Mouse (Mus musculus): ENCODE measurements around the gene Gpr18. TPM values are rescaled to one million over a fixed set of nuclear protein-coding genes. Genes with fewer than 3 reads are reported as not detected.

Gene Gpr18
- polyA plus RNA-seq, 1 experiment from 2014 or later, result not detected

DNA sequence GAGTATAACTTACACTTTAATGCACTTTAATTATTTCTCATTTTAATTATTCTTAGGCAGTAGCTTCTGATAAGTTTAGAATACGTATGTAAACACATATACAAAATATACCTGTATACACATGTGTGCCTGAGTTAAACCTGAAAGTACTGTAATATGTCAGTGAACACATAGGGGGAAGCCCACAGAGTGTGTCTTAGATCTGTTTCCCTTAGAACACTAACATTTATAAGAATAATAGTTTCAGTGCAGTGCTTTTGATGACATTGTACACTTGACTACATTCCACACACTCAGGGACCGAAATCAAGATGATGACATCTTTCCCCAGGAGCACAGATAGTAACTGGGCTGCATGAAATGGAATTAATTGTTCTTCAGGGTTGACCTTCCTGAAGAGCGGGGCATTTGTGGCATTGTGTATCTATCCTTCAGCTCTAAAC is 44.0 kb upstream of the Gpr18 start:
- WGBS, result 85% methylated on average over 3 of the region's 3 CpGs
- Histone ChIP-seq H3K4me2 (replicated peaks; ENCODE audit: low read depth, low read length) (no peak overlapping the region), H3K9me3 (ENCODE audit: low read length) (no peaks in the 10 kb centered on the region), H3K27me3 (ENCODE audit: insufficient read depth, low read length) (no peaks in the 10 kb centered on the region), H3K4me3 (ENCODE audit: low read length) (no peak overlapping the region), H3K9ac (replicated peaks; ENCODE audit: low read length) (no peak overlapping the region), H3K36me3 (ENCODE audit: insufficient read depth, low read length) (peaks cover 3% of the 10 kb centered on the region; the same call in 1 of the 2 replicates), H3K27ac (ENCODE audit: low read length) (no peak overlapping the region), H3K4me1 (ENCODE audit: insufficient read depth, low read length) (peaks cover 29% of the 10 kb centered on the region)
- ATAC-seq (ENCODE audit: low FRiP score, low TSS enrichment), result no peak

GRCm38 (mm10) chr14:121958751-121959537 is 43.4 kb upstream of the Gpr18 start:
- Histone ChIP-seq H3K4me3 (ENCODE audit: low read length) (no peak overlapping the region), H3K36me3 (ENCODE audit: insufficient read depth, low read length) (peaks cover 7% of the 10 kb centered on the region; the same call in 1 of the 2 replicates), H3K9me3 (ENCODE audit: low read length) (no peaks in the 10 kb centered on the region), H3K27me3 (ENCODE audit: insufficient read depth, low read length) (no peaks in the 10 kb centered on the region), H3K4me2 (replicated peaks; ENCODE audit: low read depth, low read length) (no peak overlapping the region), H3K27ac (ENCODE audit: low read length) (no peak overlapping the region), H3K4me1 (ENCODE audit: insufficient read depth, low read length) (peaks cover 29% of the 10 kb centered on the region), H3K9ac (replicated peaks; ENCODE audit: low read length) (no peak overlapping the region)
- WGBS, result 27% methylated on average over 10 of the region's 10 CpGs
- no peak for ATAC-seq (ENCODE audit: low FRiP score, low TSS enrichment)

GRCm38 (mm10) chr14:121958041-121958750 is 42.6 kb upstream of the Gpr18 start:
- no peak overlapping the region for H3K27ac ChIP-seq (ENCODE audit: low read length)
- H3K27me3 ChIP-seq (ENCODE audit: insufficient read depth, low read length), result no peaks in the 10 kb centered on the region
- H3K9ac ChIP-seq (replicated peaks; ENCODE audit: low read length), result no peak overlapping the region
- 80% methylated on average over 3 of the region's 3 CpGs for WGBS
- ATAC-seq (ENCODE audit: low FRiP score, low TSS enrichment), result no peak
- H3K4me3 ChIP-seq (ENCODE audit: low read length), result no peak overlapping the region
- peaks cover 24% of the 10 kb centered on the region for H3K4me1 ChIP-seq (ENCODE audit: insufficient read depth, low read length)
- H3K36me3 ChIP-seq (ENCODE audit: insufficient read depth, low read length), result peaks cover 7% of the 10 kb centered on the region; the same call in 1 of the 2 replicates
- no peaks in the 10 kb centered on the region for H3K9me3 ChIP-seq (ENCODE audit: low read length)
- H3K4me2 ChIP-seq (replicated peaks; ENCODE audit: low read depth, low read length), result no peak overlapping the region

DNA sequence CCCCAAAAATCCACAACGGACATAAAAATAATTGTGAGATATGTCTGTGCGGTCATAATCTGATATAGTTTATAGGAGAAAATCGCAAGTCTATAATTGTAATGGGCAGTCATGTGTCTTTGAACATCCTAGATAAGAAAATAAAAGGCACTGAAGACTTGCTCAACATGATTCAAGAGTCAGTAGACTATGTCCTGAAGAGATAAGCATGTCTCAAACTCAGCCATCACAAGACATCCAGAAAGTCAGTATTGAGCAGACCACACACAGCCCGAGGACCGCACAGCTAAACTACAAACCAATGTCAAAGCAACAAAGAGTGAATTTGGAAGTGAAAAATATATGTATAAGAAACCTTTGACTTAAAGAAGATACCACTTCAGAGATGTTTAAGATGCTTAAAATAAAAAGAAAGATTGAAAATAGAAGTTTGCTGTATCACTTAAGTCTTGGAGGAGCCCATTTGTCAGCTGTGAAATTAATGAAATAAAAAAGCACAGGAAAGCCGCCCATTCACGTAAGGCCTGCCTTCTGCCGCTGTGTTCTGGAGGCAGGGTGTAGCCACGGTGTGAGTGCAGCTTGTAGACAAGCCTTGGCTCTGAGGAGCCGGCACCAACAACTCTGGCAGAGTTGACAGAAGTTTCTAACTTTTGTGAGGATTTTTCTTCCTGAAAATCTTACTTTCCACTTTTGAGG is 41.7 kb upstream of the Gpr18 start:
- Histone ChIP-seq H3K27me3 (ENCODE audit: insufficient read depth, low read length) (no peaks in the 10 kb centered on the region), H3K4me2 (replicated peaks; ENCODE audit: low read depth, low read length) (no peak overlapping the region), H3K4me3 (ENCODE audit: low read length) (no peak overlapping the region), H3K4me1 (ENCODE audit: insufficient read depth, low read length) (peaks cover 21% of the 10 kb centered on the region), H3K27ac (ENCODE audit: low read length) (no peak overlapping the region), H3K9me3 (ENCODE audit: low read length) (no peaks in the 10 kb centered on the region), H3K9ac (replicated peaks; ENCODE audit: low read length) (no peak overlapping the region), H3K36me3 (ENCODE audit: insufficient read depth, low read length) (peaks cover 7% of the 10 kb centered on the region; the same call in 1 of the 2 replicates)
- no peak for ATAC-seq (ENCODE audit: low FRiP score, low TSS enrichment)
- 95% methylated on average over 10 of the region's 10 CpGs for WGBS

- Histone ChIP-seq H3K4me2 (replicated peaks; ENCODE audit: low read depth, low read length) (no peak overlapping the region), H3K36me3 (ENCODE audit: insufficient read depth, low read length) (peaks cover 7% of the 10 kb centered on the region; the same call in 1 of the 2 replicates), H3K9ac (replicated peaks; ENCODE audit: low read length) (no peak overlapping the region), H3K4me3 (ENCODE audit: low read length) (no peak overlapping the region), H3K27ac (ENCODE audit: low read length) (no peak overlapping the region), H3K9me3 (ENCODE audit: low read length) (no peaks in the 10 kb centered on the region), H3K27me3 (ENCODE audit: insufficient read depth, low read length) (no peaks in the 10 kb centered on the region), H3K4me1 (ENCODE audit: insufficient read depth, low read length) (peaks cover 11% of the 10 kb centered on the region)
- WGBS, result 93% methylated on average over 5 of the region's 5 CpGs
- no peak for ATAC-seq (ENCODE audit: low FRiP score, low TSS enrichment)
These were observed 40.7 kb upstream of the Gpr18 start for GRCm38 (mm10) chr14:121956291-121956690.

DNA sequence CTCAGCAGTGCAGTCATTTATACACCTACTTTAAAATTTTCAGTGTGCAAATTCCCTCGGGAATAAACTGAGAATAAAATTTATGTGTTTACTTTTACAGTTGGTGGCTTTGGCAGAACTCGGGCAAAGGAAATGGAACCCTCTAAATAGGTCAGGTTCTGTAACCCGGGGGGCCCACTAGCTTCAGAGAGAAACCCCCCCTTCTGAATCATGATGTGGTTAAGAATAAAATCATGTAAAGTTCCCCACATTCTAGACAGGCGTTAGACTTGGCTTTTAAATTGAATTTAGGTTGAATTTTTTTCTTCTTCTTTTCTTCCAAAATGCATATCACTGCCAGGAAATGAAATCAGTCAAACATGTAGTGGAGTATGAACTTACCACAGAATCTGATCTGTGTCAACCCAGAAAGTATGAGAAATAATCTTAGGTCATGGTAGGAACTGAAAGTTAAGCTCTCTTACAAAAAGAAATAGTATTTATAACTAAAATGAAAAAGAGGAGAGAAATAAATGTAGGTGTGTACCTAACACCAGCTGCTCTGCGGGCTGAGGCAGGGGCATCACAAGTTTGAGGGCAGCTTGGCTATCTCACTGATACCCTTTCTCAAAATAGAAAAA is 39.7 kb upstream of the Gpr18 start:
- Histone ChIP-seq H3K4me2 (replicated peaks; ENCODE audit: low read depth, low read length) (no peak overlapping the region), H3K27ac (ENCODE audit: low read length) (no peak overlapping the region), H3K4me1 (ENCODE audit: insufficient read depth, low read length) (peaks cover 5% of the 10 kb centered on the region; the same call in 1 of the 2 replicates), H3K9me3 (ENCODE audit: low read length) (no peaks in the 10 kb centered on the region), H3K27me3 (ENCODE audit: insufficient read depth, low read length) (no peaks in the 10 kb centered on the region), H3K9ac (replicated peaks; ENCODE audit: low read length) (no peak overlapping the region), H3K36me3 (ENCODE audit: insufficient read depth, low read length) (peaks cover 7% of the 10 kb centered on the region; the same call in 1 of the 2 replicates), H3K4me3 (ENCODE audit: low read length) (no peak overlapping the region)
- ATAC-seq (ENCODE audit: low FRiP score, low TSS enrichment), result no peak
- WGBS, result 50% methylated on average over 5 of the region's 5 CpGs

DNA sequence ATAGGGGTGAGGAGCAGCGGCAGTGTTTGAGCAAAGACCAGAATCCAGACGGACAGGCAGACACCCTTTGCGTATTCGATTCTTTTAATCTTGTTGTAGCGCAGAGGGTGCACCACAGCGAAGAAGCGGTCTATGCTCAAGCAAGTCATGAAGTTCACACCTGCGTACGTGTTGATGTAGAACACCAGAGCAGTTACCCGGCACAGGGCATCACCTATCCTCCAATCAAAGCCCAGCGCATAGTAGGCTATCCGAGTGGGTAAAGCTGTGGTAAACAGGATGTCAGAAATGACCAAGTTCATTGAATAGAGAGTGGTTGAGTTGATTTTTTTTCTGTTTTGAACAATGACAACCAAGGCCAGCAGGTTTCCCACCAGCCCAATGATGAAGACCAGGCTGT is 39.0 kb upstream of the Gpr18 start:
- H3K4me1 ChIP-seq (ENCODE audit: insufficient read depth, low read length), result peaks cover 5% of the 10 kb centered on the region; the same call in 1 of the 2 replicates
- H3K9ac ChIP-seq (replicated peaks; ENCODE audit: low read length), result no peak overlapping the region
- WGBS, result 94% methylated on average over 12 of the region's 12 CpGs
- no peaks in the 10 kb centered on the region for H3K9me3 ChIP-seq (ENCODE audit: low read length)
- no peaks in the 10 kb centered on the region for H3K27me3 ChIP-seq (ENCODE audit: insufficient read depth, low read length)
- H3K36me3 ChIP-seq (ENCODE audit: insufficient read depth, low read length), result peaks cover 7% of the 10 kb centered on the region; the same call in 1 of the 2 replicates
- no peak overlapping the region for H3K27ac ChIP-seq (ENCODE audit: low read length)
- no peak overlapping the region for H3K4me3 ChIP-seq (ENCODE audit: low read length)
- H3K4me2 ChIP-seq (replicated peaks; ENCODE audit: low read depth, low read length), result no peak overlapping the region
- no peak for ATAC-seq (ENCODE audit: low FRiP score, low TSS enrichment)

DNA sequence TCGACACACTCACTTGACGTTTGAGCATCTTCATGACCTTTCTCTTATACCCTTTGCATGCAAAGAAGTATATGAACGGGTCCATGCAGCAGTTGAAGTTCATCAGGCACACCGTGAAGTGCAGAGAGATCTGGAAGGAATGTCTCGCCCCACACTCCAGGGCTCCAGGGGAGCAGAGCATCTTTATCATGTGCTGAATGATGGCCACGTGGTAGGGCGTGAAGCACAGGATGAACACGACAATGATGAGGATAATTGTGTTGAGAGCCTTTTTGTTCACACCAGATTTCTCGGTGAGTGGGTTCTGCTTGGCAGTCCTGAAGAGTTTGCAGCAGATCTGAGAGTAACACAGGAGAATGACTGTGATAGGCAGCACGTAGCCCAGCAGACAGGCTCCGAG is 38.5 kb upstream of the Gpr18 start:
- 94% methylated on average over 11 of the region's 11 CpGs for WGBS

DNA sequence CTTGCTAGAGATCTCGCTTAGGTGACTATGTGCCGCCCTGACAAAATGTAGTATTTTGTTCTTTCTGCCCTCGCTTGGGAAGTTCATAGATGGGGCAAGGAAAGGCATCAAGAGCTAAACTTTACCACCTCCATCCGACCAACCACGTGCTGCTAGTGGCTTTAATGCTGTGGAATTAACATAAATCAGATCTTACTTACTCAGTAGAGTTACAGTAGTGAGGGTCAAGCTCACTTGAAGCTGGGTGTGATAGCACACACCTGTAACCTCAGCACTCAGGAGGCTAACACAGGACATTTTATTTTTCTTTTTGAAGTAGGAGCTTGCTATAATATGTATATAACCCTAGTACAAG is 36.4 kb upstream of the Gpr18 start:
- Histone ChIP-seq H3K4me1 (ENCODE audit: insufficient read depth, low read length) (peaks cover 2% of the 10 kb centered on the region; the same call in 1 of the 2 replicates), H3K27me3 (ENCODE audit: insufficient read depth, low read length) (no peaks in the 10 kb centered on the region), H3K9me3 (ENCODE audit: low read length) (no peaks in the 10 kb centered on the region), H3K27ac (ENCODE audit: low read length) (no peak overlapping the region), H3K4me2 (replicated peaks; ENCODE audit: low read depth, low read length) (no peak overlapping the region), H3K36me3 (ENCODE audit: insufficient read depth, low read length) (peaks cover 7% of the 10 kb centered on the region; the same call in 1 of the 2 replicates), H3K9ac (replicated peaks; ENCODE audit: low read length) (no peak overlapping the region), H3K4me3 (ENCODE audit: low read length) (no peak overlapping the region)
- ATAC-seq (ENCODE audit: low FRiP score, low TSS enrichment), result no peak
- 76% methylated on average over 5 of the region's 5 CpGs for WGBS

More for the DNA sequence above, 38.5 kb upstream of the Gpr18 start:
- Histone ChIP-seq H3K27me3 (ENCODE audit: insufficient read depth, low read length) (no peaks in the 10 kb centered on the region), H3K4me2 (replicated peaks; ENCODE audit: low read depth, low read length) (no peak overlapping the region), H3K4me3 (ENCODE audit: low read length) (no peak overlapping the region), H3K4me1 (ENCODE audit: insufficient read depth, low read length) (peaks cover 5% of the 10 kb centered on the region; the same call in 1 of the 2 replicates), H3K9ac (replicated peaks; ENCODE audit: low read length) (no peak overlapping the region), H3K9me3 (ENCODE audit: low read length) (no peaks in the 10 kb centered on the region), H3K36me3 (ENCODE audit: insufficient read depth, low read length) (peaks cover 7% of the 10 kb centered on the region; the same call in 1 of the 2 replicates), H3K27ac (ENCODE audit: low read length) (no peak overlapping the region)
- ATAC-seq (ENCODE audit: low FRiP score, low TSS enrichment), result no peak
